In the genomic region with DNA sequence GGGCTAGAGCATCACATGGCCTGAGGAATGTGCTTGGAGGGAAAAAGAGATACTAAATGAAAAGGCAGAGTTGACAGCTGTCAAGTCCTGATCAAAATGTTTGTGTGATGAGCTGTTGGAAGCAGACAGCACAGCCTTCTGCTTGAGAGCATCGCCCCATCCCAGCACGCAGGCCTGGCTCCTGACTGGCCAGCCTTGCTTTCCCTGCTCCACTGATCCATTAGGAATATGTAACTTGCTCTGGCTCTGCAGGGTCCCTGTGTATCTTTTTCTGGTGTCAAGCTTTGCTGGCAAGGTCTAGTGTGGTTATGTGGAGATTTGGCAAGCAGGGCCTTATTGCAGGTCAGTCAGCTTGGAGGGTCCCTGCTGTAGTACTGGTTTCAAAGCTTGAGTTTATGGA, we compare ENCODE assay signal across 27 mouse cellular contexts.
DNase-seq lines count a peak whose midpoint lies in the region; ATAC-seq and TF ChIP-seq lines count a peak whose summit lies in the region.
"Had no signal": no experiment of that assay in that cellular context is flagged by ENCODE, and none has a peak within 500 bp of the region (broad histone marks: within the 10 kb centered on the region; RNA-seq: fewer than 3 reads in every experiment).

No protein-coding gene starts in this region.

- no peak overlapping the region for H3K27ac ChIP-seq in hindbrain, postnatal 0 days
- no peak overlapping the region for H3K27ac ChIP-seq in hindbrain, embryonic 10.5 days
- H3K27ac ChIP-seq: embryonic facial prominence, embryonic 12.5 days; embryonic facial prominence, embryonic 15.5 days; gastrocnemius, adult 2 months; heart, embryonic 15.5 days; hindbrain, embryonic 14.5 days had no signal

- 61% methylated on average over 2 of the region's 2 CpGs for WGBS in hindbrain, postnatal 0 days
- 94% methylated on average over 2 of the region's 2 CpGs for WGBS in hindbrain, embryonic 10.5 days

- H3K27me3 ChIP-seq in hindbrain, postnatal 0 days (ENCODE audit: insufficient read depth, low read length) = no peaks in the 10 kb centered on the region
- no peaks in the 10 kb centered on the region for H3K27me3 ChIP-seq in hindbrain, embryonic 10.5 days (ENCODE audit: insufficient read depth, poor library complexity, severe bottlenecking)
- H3K27me3 ChIP-seq: embryonic facial prominence, embryonic 12.5 days; embryonic facial prominence, embryonic 15.5 days; heart, embryonic 12.5 days; heart, embryonic 15.5 days had no signal

- peak; percentile 81 for ATAC-seq in hindbrain, postnatal 0 days
- ATAC-seq: activated CD4-positive, CD25-positive, alpha-beta regulatory T cell, adult 4 months; CD4-positive, CD25-positive, alpha-beta regulatory T cell, adult 4 months; forebrain, embryonic 14.5 days; forebrain, postnatal 0 days; inflammation-experienced regulatory T-cells, adult 6 months; intestine, embryonic 16.5 days had no signal

- no peak for TF ChIP-seq CTCF in hindbrain, postnatal 0 days (IDR thresholded peaks at IDR 0.05; ENCODE audit: low read depth)

- H3K4me2 ChIP-seq in hindbrain, postnatal 0 days (ENCODE audit: low read depth, low read length) = no peak overlapping the region
- H3K4me2 ChIP-seq: embryonic facial prominence, embryonic 12.5 days; embryonic facial prominence, embryonic 15.5 days; heart, embryonic 12.5 days; heart, embryonic 15.5 days; hindbrain, embryonic 14.5 days had no signal

- peak; percentile 31 for DNase-seq in heart, adult 11 months
- no peak for DNase-seq in heart, postnatal 10 days
- peak; percentile 63 for DNase-seq in hindbrain, postnatal 0 days (ENCODE audit: low spot score)
- DNase-seq in hindbrain, embryonic 10.5 days (ENCODE audit: low spot score) = no peak
- peak; percentile 47 for DNase-seq in retina, postnatal 1 day
- DNase-seq in retina, embryonic 14.5 days (ENCODE audit: low spot score) = no peak
- DNase-seq in spleen, postnatal 4 days (ENCODE audit: low spot score in 2 of 2) = no peak
- DNase-seq: adrenal gland, adult 8-10 months; adrenal gland, postnatal 25 days; cerebellum, adult 8-10 months; forebrain, postnatal 0 days; gastrocnemius, adult 2 months; gastrocnemius, postnatal 14 days; heart, adult 18-20 months; heart, postnatal 14 days; heart, postnatal 4 days; kidney, adult 18-20 months had no signal

- no peaks in the 10 kb centered on the region for H3K4me1 ChIP-seq in hindbrain, postnatal 0 days (ENCODE audit: insufficient read depth, low read length)
- no peaks in the 10 kb centered on the region for H3K4me1 ChIP-seq in hindbrain, embryonic 10.5 days (replicated peaks)
- H3K4me1 ChIP-seq: embryonic facial prominence, embryonic 12.5 days had no signal

- no peaks in the 10 kb centered on the region for H3K9me3 ChIP-seq in hindbrain, postnatal 0 days (ENCODE audit: low read length)
- H3K9me3 ChIP-seq in hindbrain, embryonic 10.5 days = no peaks in the 10 kb centered on the region
- H3K9me3 ChIP-seq: embryonic facial prominence, embryonic 12.5 days; embryonic facial prominence, embryonic 15.5 days; heart, embryonic 12.5 days; heart, embryonic 15.5 days had no signal

- no peak overlapping the region for H3K9ac ChIP-seq in hindbrain, postnatal 0 days (replicated peaks; ENCODE audit: low read length)
- H3K9ac ChIP-seq: embryonic facial prominence, embryonic 12.5 days; embryonic facial prominence, embryonic 15.5 days; forebrain, postnatal 0 days; heart, embryonic 12.5 days; heart, embryonic 15.5 days; hindbrain, embryonic 14.5 days had no signal

- H3K36me3 ChIP-seq in hindbrain, postnatal 0 days (ENCODE audit: insufficient read depth, low read length) = no peaks in the 10 kb centered on the region
- H3K36me3 ChIP-seq in hindbrain, embryonic 10.5 days = peaks cover 19% of the 10 kb centered on the region
- H3K36me3 ChIP-seq: embryonic facial prominence, embryonic 12.5 days; embryonic facial prominence, embryonic 15.5 days had no signal

- H3K4me3 ChIP-seq in hindbrain, postnatal 0 days (ENCODE audit: low read length) = no peak overlapping the region
- no peak overlapping the region for H3K4me3 ChIP-seq in hindbrain, embryonic 10.5 days
- H3K4me3 ChIP-seq: embryonic facial prominence, embryonic 12.5 days; embryonic facial prominence, embryonic 15.5 days; gastrocnemius, adult 2 months; heart, embryonic 12.5 days; heart, embryonic 15.5 days had no signal

- intact Hi-C loops in heart, postnatal 10 days (cut with DNase I) = no loop called here

Comparison
In these comparisons a context has a peak if more than half of its experiments do, and no peak if none do; other contexts are left out.
1. DNase-seq: peak in heart, adult 11 months (single experiment), hindbrain, postnatal 0 days (single experiment) and retina, postnatal 1 day (single experiment); none in heart, postnatal 10 days (0 of 2), hindbrain, embryonic 10.5 days (single experiment), retina, embryonic 14.5 days (single experiment) and spleen, postnatal 4 days (0 of 2).